ENCODE assay signal across 11 mouse cellular contexts in genomic region chr15:31250027-31250426, GRCm38 (mm10).
"Had no signal": no experiment of that assay in that cellular context is flagged by ENCODE, and none has a peak within 500 bp of the region (broad histone marks: within the 10 kb centered on the region; RNA-seq: fewer than 3 reads in every experiment).

No protein-coding gene starts in this region.

- H3K27ac ChIP-seq: intestine, embryonic 15.5 days; layer of hippocampus, adult 2 months; liver, embryonic 14.5 days had no signal

- ATAC-seq: intestine, embryonic 15.5 days; lung, postnatal 0 days had no signal

- H3K4me3 ChIP-seq: intestine, embryonic 15.5 days; layer of hippocampus, adult 2 months had no signal

- DNase-seq: kidney, adult 18-20 months; kidney, postnatal 10 days; kidney, postnatal 4 days; lung, adult 2 months; lung, postnatal 36 days; thymus, adult 2 months; thymus, postnatal 25 days had no signal

- H3K27me3 ChIP-seq: intestine, embryonic 15.5 days had no signal

- H3K9me3 ChIP-seq: intestine, embryonic 15.5 days had no signal

- H3K9ac ChIP-seq: intestine, embryonic 15.5 days; liver, embryonic 14.5 days had no signal

- H3K4me2 ChIP-seq: intestine, embryonic 15.5 days had no signal
